Mouse (Mus musculus): ENCODE data around the gene Timm23. TPM values are rescaled to one million over a fixed set of nuclear protein-coding genes. Genes with fewer than 3 reads are reported as not detected.

The Timm23 gene
- 88.2 TPM for total RNA-seq (2023)

DNA sequence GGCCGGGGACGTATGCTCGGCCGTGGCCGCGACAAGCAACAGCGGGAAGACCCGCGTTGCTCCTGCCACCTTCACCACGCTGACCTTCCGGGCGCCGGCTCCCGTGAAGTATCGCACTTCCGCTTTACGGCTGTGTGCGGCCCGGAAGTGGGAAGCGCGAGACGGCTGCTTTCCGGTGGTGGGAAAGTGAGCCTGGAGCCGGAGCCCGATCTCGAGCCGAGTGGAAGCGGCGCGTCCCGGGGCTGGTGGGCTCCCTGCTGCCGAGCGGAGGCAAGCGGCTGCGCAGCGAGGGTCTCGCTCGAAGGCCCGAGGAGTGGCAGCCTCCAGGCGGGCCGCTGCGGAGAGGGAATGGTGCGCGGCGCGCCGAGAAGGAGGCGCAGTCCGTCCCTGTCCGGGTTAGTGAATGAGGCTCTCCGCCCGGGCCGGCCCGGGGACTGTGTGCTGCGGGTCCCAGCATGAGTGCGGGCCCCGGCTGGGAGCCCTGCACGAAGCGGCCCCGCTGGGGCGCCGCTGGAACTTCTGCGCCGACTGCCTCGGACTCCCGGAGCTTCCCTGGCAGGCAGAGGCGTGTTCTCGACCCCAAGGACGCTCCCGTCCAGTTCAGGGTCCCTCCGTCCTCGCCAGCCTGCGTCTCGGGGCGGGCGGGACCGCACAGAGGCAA is at the start of gene Timm23, which contains the start of gene Parg:
Gene Timm23 (minus strand): TSS at position 108 of the 661 bp plus-strand sequence.
Gene Parg (plus strand): TSS at position 159 of the 661 bp plus-strand sequence.

DNA sequence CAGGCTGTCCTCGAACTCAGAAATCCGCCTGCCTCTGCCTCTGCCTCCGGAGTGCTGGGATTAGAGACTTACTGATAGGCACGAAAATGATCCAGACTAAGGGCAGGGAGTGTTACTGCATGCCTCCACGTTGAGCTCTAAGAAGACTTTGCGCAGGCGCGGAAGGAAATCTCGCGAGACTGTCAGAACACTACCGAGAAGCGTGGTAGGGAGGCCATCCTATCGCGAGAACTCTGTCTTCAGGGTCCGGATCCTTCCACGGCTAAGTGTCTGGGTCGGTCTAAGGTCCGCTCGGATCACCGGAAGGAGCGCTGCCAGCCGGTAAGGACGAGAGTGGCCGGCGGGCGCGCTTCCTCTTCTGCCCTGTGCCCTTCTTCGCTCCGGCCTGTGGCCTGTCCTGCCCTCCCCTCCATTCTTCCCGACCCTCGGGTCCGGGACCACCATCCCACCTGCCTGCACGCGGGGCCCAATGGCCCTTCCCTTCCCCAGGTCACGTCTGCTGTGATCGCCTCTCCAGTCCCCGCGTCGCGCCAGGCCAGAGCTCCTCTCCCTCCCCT is 41.9 kb downstream of the Timm23 start, which contains the start of gene Ncoa4:
Gene Ncoa4 (plus strand): TSS at position 176 of the 557 bp plus-strand sequence.

DNA sequence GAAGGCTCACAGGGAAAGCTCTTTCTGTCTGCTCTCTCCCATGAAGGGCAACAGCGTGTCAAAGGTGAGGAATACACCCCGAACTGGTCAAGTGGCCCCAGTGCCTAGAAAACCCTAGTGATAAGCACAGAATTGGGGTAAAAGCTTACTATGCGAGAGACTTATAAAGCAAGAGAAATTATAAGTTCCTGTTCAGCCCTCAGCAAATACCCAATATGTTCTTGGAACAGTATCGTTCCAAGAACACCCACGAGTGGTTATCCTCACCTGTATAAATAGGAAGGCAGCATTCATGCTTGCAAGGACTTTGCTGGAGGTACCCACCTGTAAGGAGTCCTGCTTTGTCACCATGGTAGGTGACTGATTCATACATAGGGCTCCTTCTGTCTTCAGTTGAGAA is 60.0 kb downstream of the Timm23 start, which contains the start of gene Msmb:
Gene Msmb (plus strand): TSS at position 301 of the 400 bp plus-strand sequence.

Other genes with a start within 250 kb of the Timm23 start
- not detected for gene Galnt15, start 172.9 kb downstream of the Timm23 start, total RNA-seq (2023)
- gene Oxnad1, start 116.5 kb downstream of the Timm23 start, total RNA-seq (2023): 12.0 TPM
- gene Dph3, start 116.2 kb downstream of the Timm23 start, total RNA-seq (2023): 65.1 TPM
- gene Msmb, start 59.9 kb downstream of the Timm23 start, total RNA-seq (2023): not detected
- 95.6 TPM for gene Ncoa4, start 42.0 kb downstream of the Timm23 start, total RNA-seq (2023)
- 65.6 TPM for gene Parg, start 51 bp upstream of the Timm23 start, total RNA-seq (2023)
- 0.18 TPM for gene Ogdhl, start 120.1 kb upstream of the Timm23 start, total RNA-seq (2023)
- not detected for gene 1700024G13Rik, start 186.5 kb upstream of the Timm23 start, total RNA-seq (2023)